Mouse (Mus musculus) adrenal gland, postnatal 25 days (tissue): Measurements from ENCODE around the gene Pdlim4. TPM values are rescaled to one million over a fixed set of nuclear protein-coding genes. Genes with fewer than 3 reads are reported as not detected.

Experiments used
- DNase-seq: peaks from one replicate; pipeline ENCODE4 v3.0.0; 2021; ENCODE audit warnings: mixed read lengths
- long read RNA-seq: library from polyadenylated mRNA; stranded (forward); transcript quantifications from one replicate; pipeline ENCODE4 v2.0.0, GENCODE M21; 2021
- total RNA-seq: library from RNA; stranded (reverse); gene quantifications from 2 replicates; pipeline ENCODE4 v1.2.3, GENCODE M21; 2021

The Pdlim4 gene
- total RNA-seq = 20.6 and 37.9 TPM in 2 replicates
- long read RNA-seq, transcript Pdlim4-201 (7 exons, 1,182 nt) = major isoform, 10 of 15 reads
- long read RNA-seq, partial matches to known transcripts = 2 of 15 reads
- long read RNA-seq, other reads (novel, unspliced or antisense) = 3 of 15 reads

DNA sequence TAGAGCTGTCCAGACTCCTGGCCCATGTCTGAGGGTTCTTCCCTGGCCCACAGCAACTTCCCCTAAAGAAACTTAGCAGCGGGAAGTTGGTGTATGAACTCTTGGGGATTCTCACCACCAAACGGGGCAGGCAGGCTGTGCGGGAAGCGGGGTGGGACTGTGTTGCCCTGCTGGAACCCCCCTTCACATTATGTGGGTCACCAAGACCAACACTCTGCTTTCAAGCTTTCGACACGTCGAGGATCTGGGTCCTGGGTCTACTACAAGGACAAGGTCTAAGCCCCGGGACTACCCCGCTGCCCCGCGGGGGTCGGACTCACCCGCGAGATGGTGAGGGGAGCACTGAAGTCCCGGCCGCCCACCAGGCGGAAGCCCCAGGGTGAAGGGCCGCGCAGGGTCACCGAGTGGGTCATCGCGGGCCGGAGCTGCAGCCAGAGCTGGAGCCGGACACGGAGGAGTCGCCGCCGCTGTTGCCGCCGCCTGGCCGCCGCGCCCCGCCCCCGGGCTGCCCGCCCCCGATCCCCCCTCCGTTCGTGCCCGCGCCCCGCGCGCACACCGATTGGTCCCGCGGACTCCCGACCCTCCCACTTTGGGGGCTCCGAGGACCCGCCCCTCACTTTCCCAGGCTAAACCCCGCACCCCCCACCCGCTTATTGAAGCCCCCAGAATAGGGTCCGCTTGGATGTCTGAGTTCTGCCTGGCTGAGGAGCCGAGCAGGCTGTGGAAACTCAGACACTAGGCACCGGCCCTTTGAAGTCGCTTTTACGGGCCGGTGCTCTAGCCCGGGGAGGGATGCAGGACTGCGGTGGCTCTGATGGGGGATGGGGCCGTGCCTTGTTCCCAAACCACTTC is at the start of gene Pdlim4:
Gene Pdlim4, minus strand, starts transcription at position 495 of the 852 bp plus-strand sequence.
- DNase-seq = peak; percentile 71

GRCm38 (mm10) chr11:54117096-54117495 is 48.3 kb upstream of the Pdlim4 start:
- no peak for DNase-seq

DNA sequence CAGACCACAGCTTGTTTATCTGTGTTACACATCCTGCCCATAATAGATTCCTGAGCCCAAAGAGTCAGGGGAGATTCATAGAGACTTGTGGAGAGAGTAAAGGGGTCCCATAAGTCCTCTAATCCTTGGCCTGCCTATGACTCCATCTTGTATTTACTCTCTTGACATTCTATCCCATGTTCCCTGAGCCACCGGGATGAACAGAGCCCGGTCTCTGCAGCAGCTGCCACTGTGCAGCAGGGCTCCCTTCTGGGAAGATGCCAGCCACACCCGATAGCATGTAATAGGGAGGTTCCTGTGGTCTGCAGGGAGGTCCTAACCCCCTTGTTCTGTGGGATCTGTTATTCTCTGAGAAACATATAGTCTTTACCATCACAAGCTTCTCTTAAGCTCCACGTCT is 47.6 kb upstream of the Pdlim4 start:
- no peak for DNase-seq

GRCm38 (mm10) chr11:54115911-54116310 is 47.1 kb upstream of the Pdlim4 start:
- DNase-seq = no peak

GRCm38 (mm10) chr11:54115301-54115700 is 46.5 kb upstream of the Pdlim4 start:
- no peak for DNase-seq

GRCm38 (mm10) chr11:54114746-54115145 is 45.9 kb upstream of the Pdlim4 start:
- no peak for DNase-seq

DNA sequence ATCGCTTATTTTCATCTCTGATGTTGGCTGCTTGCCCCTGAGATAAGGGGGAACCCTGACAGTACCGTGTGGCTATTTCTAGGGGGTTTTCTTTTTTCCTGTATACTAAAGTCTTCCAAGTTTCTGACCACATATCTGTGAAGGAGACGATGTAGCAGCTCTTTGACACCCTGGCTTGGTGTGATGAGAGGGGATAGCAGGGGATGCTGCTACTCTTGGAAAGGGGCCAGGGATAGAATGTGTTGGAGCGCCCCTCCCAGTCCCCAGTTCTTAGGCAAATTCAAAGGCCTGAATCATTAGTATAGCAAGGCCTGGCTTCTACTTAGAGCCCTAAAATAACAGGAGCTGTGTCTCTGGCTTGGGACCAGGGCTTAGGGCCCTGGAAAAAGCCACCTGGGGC is 44.5 kb upstream of the Pdlim4 start:
- no peak for DNase-seq

GRCm38 (mm10) chr11:54112920-54113319 is 44.1 kb upstream of the Pdlim4 start:
- peak; percentile 92 for DNase-seq

DNA sequence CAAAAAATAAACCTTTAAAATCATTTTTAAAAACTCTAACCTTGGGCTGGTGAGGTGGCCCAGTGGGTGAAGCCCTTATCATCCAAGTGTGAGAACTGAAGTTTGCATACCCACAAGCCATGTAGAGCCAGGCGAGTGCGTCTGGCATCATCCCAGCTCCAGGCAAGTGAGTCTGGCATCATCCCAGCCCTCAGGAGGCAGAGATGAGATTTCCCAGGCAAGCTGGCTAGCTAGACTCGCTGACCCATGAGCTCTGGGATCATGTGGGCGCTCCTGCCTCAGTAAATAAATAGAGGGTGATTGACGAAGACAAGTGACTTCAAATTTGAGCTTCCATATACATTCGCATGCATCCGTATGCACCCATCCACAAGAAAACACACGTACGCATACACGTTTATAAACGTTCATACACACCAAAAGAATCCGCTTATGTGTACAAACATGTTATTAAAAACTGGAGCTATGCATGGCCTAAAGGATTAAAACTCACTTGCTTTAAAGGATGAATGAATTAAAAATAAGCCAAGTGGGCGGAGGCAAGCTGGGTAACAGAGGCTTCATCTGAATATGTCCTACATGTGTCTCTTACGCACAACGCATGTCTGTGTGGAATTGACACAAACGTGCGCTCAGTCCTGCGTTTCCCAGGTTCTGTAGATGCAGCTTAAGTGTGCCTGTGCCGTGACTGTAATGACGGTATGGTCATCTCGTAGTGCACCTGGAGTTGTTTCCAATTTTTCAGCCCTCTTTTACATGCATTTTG is 43.3 kb upstream of the Pdlim4 start:
- DNase-seq = peak; percentile 47

- DNase-seq = no peak
Measured at GRCm38 (mm10) chr11:54111291-54111690, 42.5 kb upstream of the Pdlim4 start.

DNA sequence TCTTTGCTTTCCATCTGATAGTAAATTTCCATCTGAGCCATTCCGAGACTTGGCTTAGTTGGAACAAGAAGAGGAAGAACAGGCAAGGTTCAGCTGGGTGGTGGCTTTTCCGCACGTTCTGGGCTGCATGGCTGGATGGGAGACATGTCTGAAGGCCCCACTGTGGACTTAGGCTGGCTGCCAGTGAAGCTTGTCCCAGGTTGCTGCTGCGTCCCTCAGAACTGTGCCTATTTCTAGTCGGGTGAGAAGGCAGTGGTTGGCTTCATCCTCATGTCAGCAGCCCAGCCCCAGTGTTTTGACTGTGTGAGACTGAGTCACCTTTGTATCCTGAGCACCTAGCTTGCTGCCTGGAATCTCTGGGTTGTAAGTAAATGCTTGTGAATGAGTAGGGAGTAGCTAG is 40.1 kb upstream of the Pdlim4 start:
- no peak for DNase-seq

- no peak for DNase-seq
Measured at GRCm38 (mm10) chr11:54108131-54108530, 39.3 kb upstream of the Pdlim4 start.

- DNase-seq = no peak
Measured at GRCm38 (mm10) chr11:54107239-54107638, 38.4 kb upstream of the Pdlim4 start.

DNA sequence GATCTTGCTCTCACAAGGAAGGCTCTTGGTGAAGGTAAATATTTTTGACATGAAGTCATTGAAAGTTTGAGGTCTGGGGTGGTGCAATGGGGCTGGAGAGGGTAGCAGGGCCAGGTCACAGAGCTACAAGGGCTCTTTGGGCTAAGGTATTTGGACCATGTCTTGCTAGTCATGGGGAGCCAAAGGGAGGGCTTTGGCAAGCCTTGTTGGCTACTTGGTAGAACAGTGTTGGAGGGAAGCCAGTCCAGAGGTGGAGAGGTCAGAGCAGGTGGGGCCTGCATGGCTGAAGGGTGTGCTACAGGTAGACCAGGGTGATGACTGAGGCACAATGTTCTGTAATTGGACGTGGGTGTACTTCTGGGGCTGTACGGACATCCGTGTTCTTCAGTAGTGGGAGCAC is 37.9 kb upstream of the Pdlim4 start:
- no peak for DNase-seq

GRCm38 (mm10) chr11:54105011-54105410 is 36.2 kb upstream of the Pdlim4 start:
- no peak for DNase-seq

- no peak for DNase-seq
Measured at GRCm38 (mm10) chr11:54102706-54103449, 34.1 kb upstream of the Pdlim4 start.

- DNase-seq = no peak
Measured at GRCm38 (mm10) chr11:54101701-54102100, 32.9 kb upstream of the Pdlim4 start.

- DNase-seq = peak; percentile 88
Measured at GRCm38 (mm10) chr11:54100692-54101591, 32.1 kb upstream of the Pdlim4 start.

DNA sequence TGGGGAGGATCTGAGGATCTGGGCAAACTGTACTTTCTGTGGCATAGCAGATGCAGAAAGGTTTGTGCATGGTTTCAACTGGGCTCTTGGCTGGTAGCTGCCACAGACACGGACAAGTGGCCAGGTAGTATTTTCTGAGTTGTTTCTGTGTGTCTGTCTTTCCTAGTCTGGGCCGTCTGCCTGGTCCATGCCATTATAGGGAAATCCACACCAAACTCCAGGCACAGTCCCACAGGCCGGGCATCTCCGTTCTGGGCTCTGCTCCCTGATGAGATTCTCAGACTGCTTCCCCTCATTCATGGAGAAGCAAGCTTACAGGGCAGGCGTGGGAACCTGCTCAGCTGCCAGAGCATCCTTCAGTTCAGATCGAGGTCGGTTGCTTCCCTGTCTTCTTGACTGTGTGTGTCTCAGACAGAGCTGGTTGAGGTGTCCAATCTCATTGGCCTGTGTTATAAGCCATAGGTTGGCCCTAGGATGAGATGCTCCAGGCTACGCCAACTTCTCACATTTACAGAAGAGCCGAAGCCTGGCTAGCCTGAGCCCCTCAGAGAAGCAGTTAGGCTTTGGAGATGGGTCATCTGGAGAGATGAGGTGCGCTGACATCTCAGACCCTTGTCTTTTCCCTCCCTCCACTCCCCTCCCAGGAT is 31.4 kb upstream of the Pdlim4 start, which contains the start of gene P4ha2:
Gene P4ha2, plus strand, starts transcription at position 51 of the 647 bp plus-strand sequence.
- DNase-seq = no peak

GRCm38 (mm10) chr11:54093000-54093399 is 24.2 kb upstream of the Pdlim4 start:
- peak; percentile 48 for DNase-seq

DNA sequence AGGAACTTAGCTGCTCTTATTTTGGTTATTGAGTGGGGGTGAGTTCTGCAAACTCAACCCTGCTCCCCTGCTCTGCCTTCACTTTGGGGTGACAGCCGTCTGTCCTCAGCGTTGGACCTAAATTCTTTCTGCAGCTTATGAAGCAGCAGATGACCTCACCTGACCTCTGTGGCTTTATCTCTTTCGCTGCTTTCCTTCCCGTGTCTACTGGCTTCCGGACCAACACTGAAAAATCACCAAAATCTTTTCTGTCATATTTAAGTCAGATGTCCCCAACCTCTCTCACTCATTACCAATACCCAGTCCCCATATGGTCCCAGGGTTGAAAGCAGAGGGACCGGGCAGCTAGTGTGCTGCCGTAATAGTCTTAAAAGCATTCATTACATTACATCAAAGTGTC is 23.4 kb upstream of the Pdlim4 start:
- DNase-seq = no peak
